In the genomic region with DNA sequence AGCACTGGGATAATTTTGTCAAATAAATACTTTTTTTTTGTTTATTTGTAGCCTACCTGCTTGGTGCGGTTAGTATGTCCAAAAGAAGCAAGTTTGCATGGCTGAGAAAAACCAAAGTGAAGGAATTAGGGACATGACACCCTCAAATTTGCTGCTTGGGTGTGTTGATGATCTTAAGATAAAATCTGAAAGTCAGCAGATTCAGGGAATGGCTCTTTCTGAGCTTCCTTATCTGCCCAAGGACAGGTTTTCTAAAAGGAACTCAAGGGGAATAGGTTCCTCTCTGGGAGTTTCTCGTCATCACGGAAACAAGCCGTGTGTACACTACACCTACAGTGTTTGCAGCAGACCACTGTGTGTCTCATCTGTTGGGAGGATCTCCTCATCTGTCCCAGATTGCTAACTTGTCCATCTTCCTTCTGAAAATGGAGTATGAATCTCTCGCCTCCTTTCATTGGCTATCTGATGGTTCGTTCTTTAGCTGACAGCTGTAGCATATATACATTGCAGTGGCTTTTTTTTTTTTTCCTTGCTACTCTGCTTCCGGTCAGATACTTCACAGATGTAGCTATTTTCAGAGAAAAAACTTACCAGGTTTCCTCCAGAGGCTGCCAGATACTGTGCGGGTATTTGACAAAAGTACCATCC, we compare ENCODE assay signal across 14 mouse cellular contexts. TPM values are rescaled to one million over a fixed set of nuclear protein-coding genes. Genes with fewer than 3 reads are reported as not detected.
DNase-seq lines count a peak whose midpoint lies in the region; ATAC-seq and TF ChIP-seq lines count a peak whose summit lies in the region.
"Had no signal": no experiment of that assay in that cellular context is flagged by ENCODE, and none has a peak within 500 bp of the region (broad histone marks: within the 10 kb centered on the region; RNA-seq: fewer than 3 reads in every experiment).

No protein-coding gene starts in this region.

- H3K27me3 ChIP-seq in megakaryocyte, embryonic 14.5 days (replicated peaks) = no peaks in the 10 kb centered on the region
- H3K27me3 ChIP-seq in CH12.LX (replicated peaks) = no peaks in the 10 kb centered on the region
- H3K27me3 ChIP-seq in small intestine, adult 2 months (ENCODE audit: control insufficient read depth, insufficient read depth, low read length) = no peaks in the 10 kb centered on the region
- H3K27me3 ChIP-seq: forebrain, embryonic 13.5 days; heart, embryonic 12.5 days; hindbrain, embryonic 12.5 days had no signal

- H3K9ac ChIP-seq in CH12.LX (ENCODE audit: insufficient read depth, low read depth) = peak overlapping the region; percentile 32
- H3K9ac ChIP-seq: forebrain, embryonic 13.5 days; forebrain, postnatal 0 days; heart, embryonic 12.5 days; hindbrain, embryonic 12.5 days had no signal

- H3K36me3 ChIP-seq in megakaryocyte, embryonic 14.5 days (replicated peaks; ENCODE audit: low read length) = no peaks in the 10 kb centered on the region
- no peaks in the 10 kb centered on the region for H3K36me3 ChIP-seq in CH12.LX (replicated peaks in 1 of 2; ENCODE audit: control insufficient read depth in 1 of 2, insufficient read depth in 1 of 2, low read length in 1 of 2)
- H3K36me3 ChIP-seq in small intestine, adult 2 months (ENCODE audit: control insufficient read depth, insufficient read depth, low read length) = no peaks in the 10 kb centered on the region
- H3K36me3 ChIP-seq: embryonic facial prominence, embryonic 10.5 days; heart, embryonic 12.5 days; hindbrain, embryonic 12.5 days had no signal

- intact Hi-C loops in heart, postnatal 25 days (cut with DNase I) = loop anchor here (1.0 to 5.0 kb wide), 4 partner anchors 87 to 722 kb away; a partner anchor contains a TSS

- peak overlapping the region; percentile 15; the same call in 1 of the 2 replicates for H3K27ac ChIP-seq in CH12.LX (ENCODE audit: insufficient read depth, low read depth)
- 0 out of 2 replicates have a peak overlapping the region, but pooled peaks have one; percentile 12 for H3K27ac ChIP-seq in small intestine, adult 2 months (ENCODE audit: insufficient read depth, low read depth, low read length)
- H3K27ac ChIP-seq: embryonic facial prominence, embryonic 10.5 days; forebrain, embryonic 13.5 days; hindbrain, embryonic 12.5 days had no signal

- TF ChIP-seq CTCF in CH12.LX (conservative IDR thresholded peaks at IDR 0.05 in 1 of 2, IDR thresholded peaks at IDR 0.05 in 1 of 2; ENCODE audit: low read depth in 2 of 2, low read length in 2 of 2) = no peak
- TF ChIP-seq CTCF in small intestine, adult 2 months (IDR thresholded peaks at IDR 0.05; ENCODE audit: extremely low read depth, insufficient read length, insufficient replicate concordance, low read depth, low read length) = no peak

- 78% methylated on average over 8 of the region's 8 CpGs for WGBS in small intestine, adult 2 months

- no peaks in the 10 kb centered on the region for H3K9me3 ChIP-seq in megakaryocyte, embryonic 14.5 days
- no peaks in the 10 kb centered on the region for H3K9me3 ChIP-seq in CH12.LX (replicated peaks; ENCODE audit: low read length)
- H3K9me3 ChIP-seq: embryonic facial prominence, embryonic 10.5 days; forebrain, embryonic 13.5 days; heart, embryonic 12.5 days; hindbrain, embryonic 12.5 days had no signal

- H3K4me2 ChIP-seq in CH12.LX (ENCODE audit: insufficient read depth, low read depth, poor library complexity, severe bottlenecking) = peak overlapping the region; percentile 96
- H3K4me2 ChIP-seq: forebrain, embryonic 13.5 days; heart, embryonic 12.5 days; hindbrain, embryonic 12.5 days had no signal

- in situ Hi-C loops in CH12.LX (cut with MboI; ENCODE audit: low pct_ligation_motif_present, low pct_unique_long_range_greater_than_20kb, low sequenced_read_pairs) = loop anchor here (5.0 to 25.0 kb wide), 4 partner anchors 262 to 717 kb away; no protein-coding TSS in a partner anchor

- H3K4me3 ChIP-seq in megakaryocyte, embryonic 14.5 days (replicated peaks) = peak overlapping the region; percentile 75
- no peak overlapping the region for H3K4me3 ChIP-seq in CH12.LX (replicated peaks in 1 of 3; ENCODE audit: low read depth in 2 of 3, low read length in 2 of 3, poor library complexity in 1 of 3)
- H3K4me3 ChIP-seq in small intestine, adult 2 months (ENCODE audit: low read depth, low read length) = no peak overlapping the region
- H3K4me3 ChIP-seq: embryonic facial prominence, embryonic 10.5 days; forebrain, embryonic 13.5 days; heart, embryonic 12.5 days; hindbrain, embryonic 12.5 days had no signal

- no peak for ATAC-seq in CD4-positive, CD25-positive, alpha-beta regulatory T cell, adult 4 months
- no peak for ATAC-seq in megakaryocyte, adult 5-6 weeks (ENCODE audit: poor library complexity, severe bottlenecking)
- ATAC-seq: forebrain, embryonic 13.5 days had no signal

- no peaks in the 10 kb centered on the region for H3K79me2 ChIP-seq in CH12.LX (replicated peaks; ENCODE audit: control insufficient read depth, extremely low read depth, insufficient read depth, poor library complexity, severe bottlenecking)

- no peak for TF ChIP-seq RAD21 in CH12.LX (IDR thresholded peaks at IDR 0.05; ENCODE audit: low read depth, low read length)

- H3K4me1 ChIP-seq in megakaryocyte, embryonic 14.5 days = peaks cover 94% of the 10 kb centered on the region
- H3K4me1 ChIP-seq in CH12.LX (ENCODE audit: control insufficient read depth in 1 of 2, insufficient read depth in 2 of 2) = peaks cover 17 to 65% of the 10 kb centered on the region in 2 experiments
- H3K4me1 ChIP-seq in small intestine, adult 2 months (ENCODE audit: control insufficient read depth, insufficient read depth, insufficient read length, low read length) = no peaks in the 10 kb centered on the region; the same call in 1 of the 2 replicates
- H3K4me1 ChIP-seq: forebrain, embryonic 13.5 days; hindbrain, embryonic 12.5 days had no signal

- no peak; the same call in 1 of the 2 replicates for TF ChIP-seq EP300 in CH12.LX (IDR thresholded peaks at IDR 0.05; ENCODE audit: low read length)

- dilution Hi-C loops in CH12.LX (cut with MboI; ENCODE audit: extremely low pct_ligation_motif_present, extremely low pct_unique_long_range_greater_than_20kb, low sequenced_read_pairs) = no loop called here

- peak; percentile 44 for DNase-seq in CD4-positive, CD25-positive, alpha-beta regulatory T cell, adult 2 months (ENCODE audit: low read depth, low spot score)
- no peak for DNase-seq in CH12.LX (ENCODE audit: extremely low read depth)
- DNase-seq in layer of hippocampus, adult 18-20 months (ENCODE audit: low spot score in 2 of 2) = no peak
- no peak for DNase-seq in heart, postnatal 25 days (ENCODE audit: low spot score)
- DNase-seq: gastrocnemius, postnatal 14 days had no signal

- TF ChIP-seq POLR2A in CH12.LX (IDR thresholded peaks at IDR 0.05; ENCODE audit: low read depth, low read length) = no peak
- TF ChIP-seq POLR2A in small intestine, adult 2 months (IDR thresholded peaks at IDR 0.05; ENCODE audit: low read depth, low read length) = no peak

TF ChIP-seq in CH12.LX, 34 proteins besides CTCF, POLR2A, EP300 and RAD21 (continues in another document):
- TF ChIP-seq ZC3H11A (IDR thresholded peaks at IDR 0.05; ENCODE audit: low read depth, low read length) (no peak), RCOR1 (conservative IDR thresholded peaks at IDR 0.05; ENCODE audit: low read depth, low read length) (no peak), JUN (IDR thresholded peaks at IDR 0.05; ENCODE audit: insufficient read depth, low read depth, low read length) (no peak), MEF2A (IDR thresholded peaks at IDR 0.05; ENCODE audit: borderline replicate concordance, low read depth, low read length) (no peak), JUND (conservative IDR thresholded peaks at IDR 0.05; ENCODE audit: low read depth, low read length) (no peak), HCFC1 (IDR thresholded peaks at IDR 0.05; ENCODE audit: low read depth, low read length) (no peak), TCF12 (IDR thresholded peaks at IDR 0.05; ENCODE audit: low read depth, low read length) (no peak), GABPA (IDR thresholded peaks at IDR 0.05; ENCODE audit: insufficient replicate concordance, low read depth, low read length) (no peak), NELFE (IDR thresholded peaks at IDR 0.05; ENCODE audit: low read depth, low read length) (no peak), TBP (conservative IDR thresholded peaks at IDR 0.05; ENCODE audit: low read depth, low read length) (peak; percentile 67; the same call in 1 of the 2 replicates), E2F4 (IDR thresholded peaks at IDR 0.05; ENCODE audit: insufficient replicate concordance, low read depth, low read length) (no peak), CHD1 (IDR thresholded peaks at IDR 0.05; ENCODE audit: low read depth, low read length) (no peak), NRF1 (IDR thresholded peaks at IDR 0.05; ENCODE audit: low read depth, low read length) (no peak), SMC3 (IDR thresholded peaks at IDR 0.05; ENCODE audit: low read depth, low read length) (no peak), MYC (IDR thresholded peaks at IDR 0.05; ENCODE audit: low read depth, low read length) (no peak), ELF1 (IDR thresholded peaks at IDR 0.05; ENCODE audit: low read depth, low read length) (no peak), MAZ (IDR thresholded peaks at IDR 0.05; ENCODE audit: low read depth, low read length) (no peak), ZKSCAN1 (IDR thresholded peaks at IDR 0.05; ENCODE audit: borderline replicate concordance, low read depth, low read length) (no peak), IRF4 (IDR thresholded peaks at IDR 0.05; ENCODE audit: low read depth, low read length) (no peak), USF1 (IDR thresholded peaks at IDR 0.05; ENCODE audit: low read depth, low read length) (no peak), ZNF384 (IDR thresholded peaks at IDR 0.05; ENCODE audit: low read depth, low read length) (peak; percentile 83), UBTF (IDR thresholded peaks at IDR 0.05; ENCODE audit: low read depth, low read length) (no peak), BHLHE40 (IDR thresholded peaks at IDR 0.05; ENCODE audit: low read depth, low read length) (no peak), SIN3A (IDR thresholded peaks at IDR 0.05; ENCODE audit: low read length) (no peak), MAFK (IDR thresholded peaks at IDR 0.05; ENCODE audit: insufficient replicate concordance, low read length) (peak; percentile 83)

RNA-seq across cellular contexts. Expression of a gene that starts 60.0 kb away (rescaled TPM):
- polyA plus RNA-seq in CD4-positive, CD25-positive, alpha-beta regulatory T cell, adult 4 months (2017; shearing (Covaris generic)) = 10 to 100 TPM; 83.8 to 89.5 TPM
- polyA plus RNA-seq in megakaryocyte, embryonic 14.5 days (2012; ENCODE audit: insufficient read depth, low replicate concordance) = 0.94 and 1.1 TPM in 2 replicates
- total RNA-seq in megakaryocyte, adult 5-6 weeks (2015) = 56.5 and 56.7 TPM in 2 replicates
- 85.7 and 87.9 TPM in 2 replicates for total RNA-seq in megakaryocyte, adult 5-6 weeks (2017)
- 20.4 and 24.7 TPM in 2 replicates for total RNA-seq in CH12.LX (2012; rRNA removed)
- 37.5 and 43.5 TPM in 2 replicates for total RNA-seq in CH12.LX (2014; rRNA removed)
- polyA plus RNA-seq in CH12.LX (2012; ENCODE audit: insufficient read length, low read depth) = 22.7 and 22.9 TPM in 2 replicates
- polyA plus RNA-seq in small intestine, adult 2 months (2012; rRNA removed) = 4.4 and 9.8 TPM in 2 replicates
- total RNA-seq in layer of hippocampus, adult 18-20 months (2021) = 10 to 100 TPM; 24.4 to 27.3 TPM
- 10 to 100 TPM; 18.0 to 18.2 TPM for total RNA-seq in heart, postnatal 25 days (2021)
